Mouse (Mus musculus) heart, postnatal 0 days (tissue): ENCODE measurements around the gene Dapl1. TPM values are rescaled to one million over a fixed set of nuclear protein-coding genes. Genes with fewer than 3 reads are reported as not detected.

Experiments used
- ATAC-seq: fragments of 200-750 bp; cut with Nextera tagmentation; 2 replicates; pipeline ENCODE4 v1.8.0; 2017; ENCODE audit warnings: low read depth, moderate number of reproducible peaks, moderate library complexity; ENCODE audit not compliant: insufficient read depth
- DNase-seq: peaks from one replicate; pipeline ENCODE4 v3.0.0-alpha.2; 2016; ENCODE audit warnings: low spot score
- H3K27ac ChIP-seq: fragments of 300-500 bp; sonication (generic); 2 replicates; pipeline ENCODE4 v1.5.1; 2014; ENCODE audit warnings: low read depth, mild to moderate bottlenecking
- H3K27me3 ChIP-seq: fragments of 300-500 bp; sonication (generic); 2 replicates; pipeline ENCODE4 v1.6.1; 2014; ENCODE audit warnings: low read length, mixed read lengths; ENCODE audit not compliant: control insufficient read depth, insufficient read depth
- H3K36me3 ChIP-seq: fragments of 300-500 bp; sonication (generic); replicated peaks from 2 replicates; pipeline ENCODE4 v1.6.1; 2014; ENCODE audit warnings: low read length, mixed read lengths; ENCODE audit not compliant: control insufficient read depth, insufficient read depth
- H3K4me1 ChIP-seq: fragments of 300-500 bp; sonication (generic); 2 replicates; pipeline ENCODE4 v1.6.1; 2014; ENCODE audit warnings: antibody characterized with exemption; ENCODE audit not compliant: control insufficient read depth, insufficient read depth
- H3K4me2 ChIP-seq: fragments of 300-500 bp; sonication (generic); 2 replicates; pipeline ENCODE4 v1.6.1; 2014; ENCODE audit warnings: low read depth, mild to moderate bottlenecking, low read length, moderate library complexity
- H3K4me3 ChIP-seq: fragments of 300-500 bp; sonication (generic); 2 replicates; pipeline ENCODE4 v1.5.1; 2014; ENCODE audit warnings: low read depth, low read length
- H3K9ac ChIP-seq: fragments of 300-500 bp; sonication (generic); replicated peaks from 2 replicates; pipeline ENCODE4 v1.6.1; 2014; ENCODE audit warnings: low read depth, low read length, mixed read lengths
- H3K9me3 ChIP-seq: fragments of 300-500 bp; sonication (generic); replicated peaks from 2 replicates; pipeline ENCODE4 v1.6.1; 2016; ENCODE audit warnings: low read length; ENCODE audit not compliant: control insufficient read depth
- CTCF ChIP-seq: IDR thresholded peaks from 2 replicates; pipeline ENCODE4 v1.5.1; 2016; ENCODE audit warnings: antibody characterized with exemption, control low read depth, low read depth
- EP300 ChIP-seq: IDR thresholded peaks from 2 replicates; pipeline ENCODE4 v1.6.1; 2016; ENCODE audit warnings: antibody characterized with exemption, low read depth
- WGBS: fragments of 180-500 bp; shearing (Covaris S2); extraction: QIAGEN DNeasy Blood & Tissue Kit; methylation state at CpG from one replicate; pipeline ENCODE4 v1.1.7; 2014; 5-methylcytosine and 5-hydroxymethylcytosine counted together
- polyA plus RNA-seq: library from polyadenylated mRNA; unstranded; fragments of >200 nt; fragmentation: Nextera tagmentation; extraction: Ambion mirVana; gene quantifications from 2 replicates; pipeline ENCODE4 v1.2.1, GENCODE M21; 2015
- total RNA-seq: library from RNA; depleted of rRNA; stranded (reverse); fragments of >200 nt; gene quantifications from 2 replicates; pipeline ENCODE4 v1.2.3, GENCODE M21; 2014; ENCODE audit warnings: low replicate concordance; rRNA removed

Gene Dapl1
- total and polyA plus RNA-seq, 2 experiments from 2014 or later, result 1.2 TPM; not detected in 1

DNA sequence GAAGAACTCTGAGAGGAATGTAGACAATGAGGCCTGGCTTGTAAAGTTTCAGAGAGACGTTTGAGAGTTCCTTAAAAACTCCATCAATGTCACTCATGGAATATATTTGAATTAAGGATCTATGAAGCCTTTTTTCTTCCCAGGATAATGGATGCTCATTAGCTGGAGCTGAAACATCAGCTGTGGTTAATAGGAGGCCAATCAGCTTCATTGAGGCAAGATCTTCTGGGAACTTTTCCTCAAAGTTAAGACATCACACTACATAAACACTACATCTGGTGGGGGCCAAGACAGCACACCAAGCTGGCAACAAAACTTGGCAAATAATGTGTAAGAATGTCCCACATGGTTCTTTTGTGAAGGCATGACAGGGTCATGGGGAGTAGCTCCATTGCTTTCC, 68.3 kb downstream of the Dapl1 start:
- Histone ChIP-seq H3K9me3 (no peaks in the 10 kb centered on the region), H3K27ac (no peak overlapping the region), H3K4me1 (no peaks in the 10 kb centered on the region), H3K4me2 (no peak overlapping the region), H3K9ac (no peak overlapping the region), H3K4me3 (no peak overlapping the region), H3K36me3 (no peaks in the 10 kb centered on the region), H3K27me3 (no peaks in the 10 kb centered on the region)
- WGBS, result 67% methylated on average over 1 of the region's 1 CpGs
- TF ChIP-seq EP300 (no peak), CTCF (no peak)
- DNase-seq (no peak), ATAC-seq (no peak)

DNA sequence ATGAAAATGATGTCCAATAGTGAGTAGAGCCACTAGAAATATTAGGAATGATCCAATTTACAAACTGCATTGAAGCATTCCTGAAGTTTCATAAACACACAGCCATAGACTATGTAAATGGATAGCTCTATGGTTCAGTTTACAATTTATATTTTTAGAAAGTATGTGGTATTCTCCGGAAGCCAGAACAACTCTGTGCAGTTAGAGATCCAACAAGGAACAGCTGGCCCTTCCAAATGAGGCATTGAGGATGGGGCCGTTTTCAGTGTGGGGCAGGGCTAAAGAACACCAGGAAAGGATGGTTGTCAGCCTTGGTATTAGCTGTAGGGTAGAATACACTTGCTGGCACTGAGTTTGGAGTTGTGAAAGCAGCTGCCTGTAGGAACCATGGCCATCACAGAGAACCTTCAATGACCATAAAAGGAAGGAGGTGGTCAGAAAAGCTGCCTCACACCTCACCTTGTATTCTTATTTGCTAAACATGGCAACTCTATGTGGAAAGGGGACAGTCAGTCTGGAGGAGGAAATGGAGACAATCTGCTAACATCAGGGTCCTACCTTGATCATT, 70.0 kb downstream of the Dapl1 start:
- Histone ChIP-seq H3K36me3 (no peaks in the 10 kb centered on the region), H3K4me1 (no peaks in the 10 kb centered on the region), H3K4me2 (no peak overlapping the region), H3K4me3 (no peak overlapping the region), H3K27me3 (no peaks in the 10 kb centered on the region), H3K9me3 (no peaks in the 10 kb centered on the region), H3K27ac (no peak overlapping the region), H3K9ac (no peak overlapping the region)
- no peak for TF ChIP-seq CTCF
- no peak for TF ChIP-seq EP300
- DNase-seq (no peak), ATAC-seq (no peak)
- WGBS, result 75% methylated on average over 2 of the region's 2 CpGs

Other genes starting within 250 kb of the Dapl1 start
- gene Tanc1, start 127.4 kb downstream of the Dapl1 start, total RNA-seq, result 21.9 and 22.3 TPM in 2 replicates
- 11.8 and 12.3 TPM in 2 replicates for gene Tanc1, start 127.4 kb downstream of the Dapl1 start, polyA plus RNA-seq